Mouse (Mus musculus): Measurements from ENCODE around the gene Topbp1. TPM values are rescaled to one million over a fixed set of nuclear protein-coding genes. Genes with fewer than 3 reads are reported as not detected.
A peak's percentile ranks its signal among the peaks of the same experiment; 100 is the strongest.

Gene Topbp1
- 68.1 and 74.2 TPM in 2 replicates for polyA plus RNA-seq (2015; fragmentation: Nextera tagmentation; extraction: Ambion mirVana)

- Histone ChIP-seq H3K4me3 (peak within 1 kb of the TSS; percentile 93), H3K36me3 (peaks cover 16% of the 10 kb centered on the region), H3K9ac (peak within 1 kb of the TSS; percentile 94), H3K9me3 (no peaks in the 10 kb centered on the region), H3K4me2 (peak within 1 kb of the TSS; percentile 76), H3K27ac (peak within 1 kb of the TSS; percentile 90), H3K4me1 (peaks cover 20% of the 10 kb centered on the region), H3K27me3 (no peaks in the 10 kb centered on the region)
- WGBS: under 1% methylated on average over 49 of the region's 49 CpGs
- ATAC-seq (ENCODE audit: insufficient number of reproducible peaks, insufficient read depth, low FRiP score, low TSS enrichment, low read depth): peak; percentile 94
Measured at GRCm38 (mm10) chr9:103304927-103305326, at the start of gene Topbp1, which contains the start of gene 1300017J02Rik. Gene Topbp1 (plus strand): TSS chr9:103305215. Gene 1300017J02Rik (minus strand): TSS chr9:103305082.

GRCm38 (mm10) chr9:103265778-103266177, 39.2 kb upstream of the Topbp1 start:
- H3K9me3 ChIP-seq: no peaks in the 10 kb centered on the region
- no peak overlapping the region for H3K9ac ChIP-seq
- no peaks in the 10 kb centered on the region for H3K36me3 ChIP-seq
- no peak for ATAC-seq (ENCODE audit: insufficient number of reproducible peaks, insufficient read depth, low FRiP score, low TSS enrichment, low read depth)
- H3K4me3 ChIP-seq: no peak overlapping the region
- WGBS: 87% methylated on average over 4 of the region's 4 CpGs
- H3K27ac ChIP-seq: no peak overlapping the region
- H3K27me3 ChIP-seq: no peaks in the 10 kb centered on the region
- no peak overlapping the region for H3K4me2 ChIP-seq
- H3K4me1 ChIP-seq: no peaks in the 10 kb centered on the region

- Histone ChIP-seq H3K4me3 (no peak overlapping the region), H3K4me2 (no peak overlapping the region)
- WGBS: 53% methylated on average over 4 of the region's 4 CpGs
Measured at GRCm38 (mm10) chr9:103271104-103271503, 33.9 kb upstream of the Topbp1 start.

GRCm38 (mm10) chr9:103274819-103275218, 30.2 kb upstream of the Topbp1 start:
- Histone ChIP-seq H3K4me2 (no peak overlapping the region), H3K27ac (no peak overlapping the region), H3K36me3 (no peaks in the 10 kb centered on the region), H3K27me3 (no peaks in the 10 kb centered on the region), H3K4me1 (no peaks in the 10 kb centered on the region), H3K9ac (no peak overlapping the region), H3K9me3 (no peaks in the 10 kb centered on the region), H3K4me3 (no peak overlapping the region)
- 86% methylated on average over 8 of the region's 8 CpGs for WGBS
- ATAC-seq (ENCODE audit: insufficient number of reproducible peaks, insufficient read depth, low FRiP score, low TSS enrichment, low read depth): no peak

More at GRCm38 (mm10) chr9:103271104-103271503, 33.9 kb upstream of the Topbp1 start:
- H3K36me3 ChIP-seq: no peaks in the 10 kb centered on the region
- H3K9me3 ChIP-seq: no peaks in the 10 kb centered on the region
- H3K4me1 ChIP-seq: no peaks in the 10 kb centered on the region
- no peak overlapping the region for H3K9ac ChIP-seq
- ATAC-seq (ENCODE audit: insufficient number of reproducible peaks, insufficient read depth, low FRiP score, low TSS enrichment, low read depth): no peak
- H3K27me3 ChIP-seq: no peaks in the 10 kb centered on the region
- no peak overlapping the region for H3K27ac ChIP-seq

GRCm38 (mm10) chr9:103275676-103276075, 29.3 kb upstream of the Topbp1 start:
- Histone ChIP-seq H3K4me2 (no peak overlapping the region), H3K9me3 (no peaks in the 10 kb centered on the region), H3K27ac (no peak overlapping the region), H3K9ac (no peak overlapping the region), H3K4me1 (no peaks in the 10 kb centered on the region), H3K4me3 (no peak overlapping the region), H3K27me3 (no peaks in the 10 kb centered on the region), H3K36me3 (no peaks in the 10 kb centered on the region)
- no peak for ATAC-seq (ENCODE audit: insufficient number of reproducible peaks, insufficient read depth, low FRiP score, low TSS enrichment, low read depth)
- WGBS: 65% methylated on average over 1 of the region's 1 CpGs

DNA sequence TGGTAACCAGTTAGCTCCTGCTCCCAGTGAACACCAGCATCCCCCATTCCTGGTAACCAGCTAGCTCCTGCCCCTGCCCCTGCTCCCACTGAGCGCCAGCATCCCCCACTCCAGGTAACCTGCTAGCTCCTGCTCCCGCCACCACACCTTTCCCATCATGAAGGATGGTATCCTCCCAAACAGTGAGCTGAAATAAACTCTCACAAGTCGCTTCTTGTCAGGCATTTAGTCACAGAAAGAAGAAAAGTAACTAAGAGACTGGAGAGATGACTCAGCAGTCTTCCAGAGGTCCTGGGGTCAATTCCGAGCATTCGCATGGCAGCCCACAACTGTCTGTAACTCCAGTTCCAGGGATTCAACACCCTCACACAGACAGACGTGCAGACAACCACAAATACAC, 28.1 kb upstream of the Topbp1 start:
- H3K4me2 ChIP-seq: no peak overlapping the region
- 82% methylated on average over 6 of the region's 6 CpGs for WGBS
- H3K4me1 ChIP-seq: no peaks in the 10 kb centered on the region
- no peak for ATAC-seq (ENCODE audit: insufficient number of reproducible peaks, insufficient read depth, low FRiP score, low TSS enrichment, low read depth)
- H3K9me3 ChIP-seq: no peaks in the 10 kb centered on the region
- no peak overlapping the region for H3K9ac ChIP-seq
- H3K36me3 ChIP-seq: no peaks in the 10 kb centered on the region
- no peak overlapping the region for H3K4me3 ChIP-seq
- no peak overlapping the region for H3K27ac ChIP-seq
- H3K27me3 ChIP-seq: no peaks in the 10 kb centered on the region

- Histone ChIP-seq H3K4me3 (no peak overlapping the region), H3K36me3 (no peaks in the 10 kb centered on the region), H3K4me1 (0 out of 2 replicates have a peak, but pooled peaks cover 4% of the 10 kb centered on the region), H3K27ac (no peak overlapping the region), H3K9me3 (no peaks in the 10 kb centered on the region), H3K4me2 (no peak overlapping the region), H3K9ac (no peak overlapping the region), H3K27me3 (no peaks in the 10 kb centered on the region)
- WGBS: 40% methylated on average over 4 of the region's 4 CpGs
- ATAC-seq (ENCODE audit: insufficient number of reproducible peaks, insufficient read depth, low FRiP score, low TSS enrichment, low read depth): no peak
Measured at GRCm38 (mm10) chr9:103286396-103286795, 18.6 kb upstream of the Topbp1 start.

- 67% methylated on average over 13 of the region's 13 CpGs for WGBS
- Histone ChIP-seq H3K4me1 (0 out of 2 replicates have a peak, but pooled peaks cover 4% of the 10 kb centered on the region), H3K4me2 (no peak overlapping the region), H3K36me3 (no peaks in the 10 kb centered on the region), H3K27ac (peak overlapping the region; percentile 28; the same call in 1 of the 2 replicates), H3K4me3 (no peak overlapping the region), H3K27me3 (no peaks in the 10 kb centered on the region), H3K9ac (no peak overlapping the region), H3K9me3 (no peaks in the 10 kb centered on the region)
- ATAC-seq (ENCODE audit: insufficient number of reproducible peaks, insufficient read depth, low FRiP score, low TSS enrichment, low read depth): no peak
Measured at GRCm38 (mm10) chr9:103286901-103287422, 18.1 kb upstream of the Topbp1 start.

DNA sequence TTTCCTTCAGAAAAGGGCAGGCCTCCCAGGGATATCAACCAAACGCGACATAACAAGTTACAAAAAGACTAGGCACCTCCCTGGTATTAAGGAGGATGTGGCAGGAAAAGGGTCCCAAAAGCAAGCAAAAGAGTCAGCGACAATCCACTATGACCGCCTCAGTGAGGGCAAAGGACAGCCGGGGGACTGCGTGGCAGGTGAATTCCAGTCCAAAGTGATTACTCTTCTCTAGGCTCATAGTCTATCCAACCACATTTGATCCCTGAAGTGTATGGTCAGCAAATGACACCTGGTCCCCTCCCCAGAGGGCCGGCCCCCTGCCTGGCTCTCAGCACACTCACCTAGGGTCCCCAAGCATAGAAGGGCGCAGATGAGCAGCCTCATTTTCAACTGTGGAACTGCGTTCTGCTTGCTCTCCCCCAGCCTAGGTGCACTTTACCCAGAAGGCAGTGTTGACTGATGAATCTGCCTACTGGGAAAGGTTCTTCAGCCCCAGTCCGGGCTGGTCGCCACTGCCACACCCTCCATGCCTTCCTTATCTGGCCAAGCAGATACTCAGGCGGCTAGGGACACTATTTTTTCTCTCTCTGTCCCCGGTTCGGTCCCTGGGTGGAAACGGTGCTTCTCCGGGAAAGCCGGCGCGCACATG, 17.1 kb upstream of the Topbp1 start:
- 0 out of 2 replicates have a peak overlapping the region, but pooled peaks have one; percentile 27 for H3K9ac ChIP-seq
- H3K4me2 ChIP-seq: no peak overlapping the region
- no peaks in the 10 kb centered on the region for H3K9me3 ChIP-seq
- WGBS: 89% methylated on average over 19 of the region's 19 CpGs
- 0 out of 2 replicates have a peak, but pooled peaks cover 4% of the 10 kb centered on the region for H3K4me1 ChIP-seq
- H3K27me3 ChIP-seq: no peaks in the 10 kb centered on the region
- no peak overlapping the region for H3K4me3 ChIP-seq
- no peaks in the 10 kb centered on the region for H3K36me3 ChIP-seq
- no peak for ATAC-seq (ENCODE audit: insufficient number of reproducible peaks, insufficient read depth, low FRiP score, low TSS enrichment, low read depth)
- no peak overlapping the region for H3K27ac ChIP-seq

DNA sequence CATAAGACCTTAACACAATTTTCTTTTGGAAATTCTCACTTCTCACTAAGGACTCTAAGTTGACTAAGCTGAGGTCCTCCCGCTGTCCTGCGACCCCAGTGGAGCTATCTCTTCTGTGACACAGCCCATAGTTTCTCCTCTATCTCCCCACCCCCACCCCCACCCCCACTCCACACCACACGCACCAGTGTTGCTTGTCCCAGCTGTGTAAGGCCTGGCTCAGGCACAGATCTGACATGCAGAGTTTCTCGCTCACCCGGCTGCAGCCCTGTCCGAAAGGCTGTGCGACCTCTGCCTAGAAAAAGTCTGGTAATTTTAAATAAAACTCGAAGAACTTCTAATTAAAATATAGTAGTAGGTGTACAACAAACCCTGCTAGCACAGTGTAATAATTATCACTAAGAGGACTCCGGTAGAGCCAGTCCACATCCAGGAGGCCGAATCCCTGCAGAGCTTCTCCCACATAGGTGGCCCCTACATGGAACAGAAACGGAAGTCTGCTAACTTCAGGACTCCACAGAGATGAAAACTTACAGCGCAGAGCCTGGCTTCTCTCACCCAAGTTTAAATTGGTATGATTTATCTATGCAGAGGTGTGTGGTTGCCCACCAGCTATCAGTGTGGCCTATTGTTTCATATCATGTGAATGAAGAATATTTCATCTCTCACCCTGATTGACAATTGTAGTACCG, 16.4 kb upstream of the Topbp1 start:
- ATAC-seq (ENCODE audit: insufficient number of reproducible peaks, insufficient read depth, low FRiP score, low TSS enrichment, low read depth): no peak
- H3K4me1 ChIP-seq: 0 out of 2 replicates have a peak, but pooled peaks cover 4% of the 10 kb centered on the region
- H3K4me2 ChIP-seq: no peak overlapping the region
- no peak overlapping the region for H3K27ac ChIP-seq
- H3K36me3 ChIP-seq: no peaks in the 10 kb centered on the region
- H3K9ac ChIP-seq: no peak overlapping the region
- H3K9me3 ChIP-seq: no peaks in the 10 kb centered on the region
- H3K4me3 ChIP-seq: no peak overlapping the region
- 83% methylated on average over 13 of the region's 13 CpGs for WGBS
- no peaks in the 10 kb centered on the region for H3K27me3 ChIP-seq

- Histone ChIP-seq H3K36me3 (no peaks in the 10 kb centered on the region), H3K27ac (no peak overlapping the region), H3K9me3 (no peaks in the 10 kb centered on the region), H3K27me3 (no peaks in the 10 kb centered on the region), H3K4me1 (no peaks in the 10 kb centered on the region), H3K4me3 (no peak overlapping the region), H3K4me2 (no peak overlapping the region), H3K9ac (no peak overlapping the region)
- ATAC-seq (ENCODE audit: insufficient number of reproducible peaks, insufficient read depth, low FRiP score, low TSS enrichment, low read depth): no peak
- 85% methylated on average over 2 of the region's 2 CpGs for WGBS
Measured at GRCm38 (mm10) chr9:103294507-103294906, 10.5 kb upstream of the Topbp1 start.
